Mouse (Mus musculus): Measurements from ENCODE around the gene Scml4. TPM values are rescaled to one million over a fixed set of nuclear protein-coding genes. Genes with fewer than 3 reads are reported as not detected.

Scml4 gene
- total RNA-seq, 2 experiments from 2014 or later: 1.3 to 1.4 TPM

GRCm38 (mm10) chr10:42897166-42897565, 37.0 kb downstream of the Scml4 start:
- no peak for DNase-seq
- intact Hi-C loops (cut with DNase I): no loop called here

- intact Hi-C loops (cut with DNase I): no loop called here
- no peak for DNase-seq
Measured at GRCm38 (mm10) chr10:42897632-42898031, 37.5 kb downstream of the Scml4 start.

GRCm38 (mm10) chr10:42901361-42901760, 41.2 kb downstream of the Scml4 start:
- DNase-seq: no peak
- intact Hi-C loops (cut with DNase I): no loop called here

- intact Hi-C loops (cut with DNase I): no loop called here
- no peak for DNase-seq
Measured at GRCm38 (mm10) chr10:42903054-42903453, 42.9 kb downstream of the Scml4 start.

GRCm38 (mm10) chr10:42908562-42908961, 48.4 kb downstream of the Scml4 start:
- no peak for DNase-seq
- intact Hi-C loops (cut with DNase I): no loop called here

- intact Hi-C loops (cut with DNase I): no loop called here
- DNase-seq: no peak
Measured at GRCm38 (mm10) chr10:42910567-42910966, 50.4 kb downstream of the Scml4 start.

- intact Hi-C loops (cut with DNase I): no loop called here
- no peak for DNase-seq
Measured at GRCm38 (mm10) chr10:42912056-42912455, 51.9 kb downstream of the Scml4 start.

- no peak for DNase-seq
- intact Hi-C loops (cut with DNase I): no loop called here
Measured at GRCm38 (mm10) chr10:42913196-42913595, 53.0 kb downstream of the Scml4 start.

- DNase-seq: no peak
- intact Hi-C loops (cut with DNase I): no loop called here
Measured at GRCm38 (mm10) chr10:42914146-42914545, 54.0 kb downstream of the Scml4 start.

GRCm38 (mm10) chr10:42917355-42917754, 57.2 kb downstream of the Scml4 start:
- intact Hi-C loops (cut with DNase I): no loop called here
- no peak for DNase-seq

- intact Hi-C loops (cut with DNase I): no loop called here
- DNase-seq: no peak
Measured at GRCm38 (mm10) chr10:42919786-42920185, 59.6 kb downstream of the Scml4 start.

GRCm38 (mm10) chr10:42925103-42925866, 65.1 kb downstream of the Scml4 start:
- no peak for DNase-seq
- intact Hi-C loops (cut with DNase I): no loop called here

GRCm38 (mm10) chr10:42930121-42930650, 70.0 kb downstream of the Scml4 start:
- intact Hi-C loops (cut with DNase I): no loop called here

GRCm38 (mm10) chr10:42932862-42933480, 72.8 kb downstream of the Scml4 start:
- DNase-seq: peak in 1 of 2 experiments; percentile 24

More at GRCm38 (mm10) chr10:42930121-42930650, 70.0 kb downstream of the Scml4 start:
- no peak for DNase-seq

GRCm38 (mm10) chr10:42934672-42935071, 74.5 kb downstream of the Scml4 start:
- DNase-seq: peak; percentile 51 to 52
- intact Hi-C loops (cut with DNase I): no loop called here

More at GRCm38 (mm10) chr10:42932862-42933480, 72.8 kb downstream of the Scml4 start:
- intact Hi-C loops (cut with DNase I): no loop called here

- DNase-seq: no peak
- intact Hi-C loops (cut with DNase I): no loop called here
Measured at GRCm38 (mm10) chr10:42936205-42936604, 76.0 kb downstream of the Scml4 start.

- DNase-seq: no peak
- intact Hi-C loops (cut with DNase I): no loop called here
Measured at GRCm38 (mm10) chr10:42938361-42938760, 78.2 kb downstream of the Scml4 start.

GRCm38 (mm10) chr10:42939691-42940090, 79.5 kb downstream of the Scml4 start:
- intact Hi-C loops (cut with DNase I): loop anchor here (5.0 kb wide), 1 partner anchor 242 kb away; no protein-coding TSS in a partner anchor
- DNase-seq: no peak

- intact Hi-C loops (cut with DNase I): loop anchor here (5.0 kb wide), 1 partner anchor 243 kb away; no protein-coding TSS in a partner anchor
- DNase-seq: no peak
Measured at GRCm38 (mm10) chr10:42940193-42941050, 80.3 kb downstream of the Scml4 start.

- no peak for DNase-seq
- intact Hi-C loops (cut with DNase I): loop anchor here (5.0 kb wide), 1 partner anchor 244 kb away; no protein-coding TSS in a partner anchor
Measured at GRCm38 (mm10) chr10:42941278-42941677, 81.1 kb downstream of the Scml4 start.
